Mouse (Mus musculus) neural tube, embryonic 14.5 days (tissue): ENCODE data around the gene Abca7. TPM values are rescaled to one million over a fixed set of nuclear protein-coding genes. Genes with fewer than 3 reads are reported as not detected.

Source experiments
- ATAC-seq: fragments of 200-750 bp; cut with Nextera tagmentation; 2 replicates; pipeline ENCODE4 v1.8.0; 2017; ENCODE audit warnings: low read depth, mild to moderate bottlenecking, moderate TSS enrichment, moderate library complexity
- H3K27ac ChIP-seq: fragments of 300-500 bp; sonication (generic); 2 replicates; pipeline ENCODE4 v1.5.1; 2014; ENCODE audit warnings: low read depth, mild to moderate bottlenecking, control low read depth, low read length, moderate library complexity, mixed read lengths
- H3K27me3 ChIP-seq: fragments of 300-500 bp; sonication (generic); 2 replicates; pipeline ENCODE4 v1.6.1; 2014; ENCODE audit warnings: low read length; ENCODE audit not compliant: control insufficient read depth, insufficient read depth
- H3K36me3 ChIP-seq: fragments of 300-500 bp; sonication (generic); 2 replicates; pipeline ENCODE4 v1.6.1; 2014; ENCODE audit warnings: low read length, mixed read lengths; ENCODE audit not compliant: control insufficient read depth, insufficient read depth
- H3K4me1 ChIP-seq: fragments of 300-500 bp; sonication (generic); 2 replicates; pipeline ENCODE4 v1.6.1; 2014; ENCODE audit warnings: low read length; ENCODE audit not compliant: control insufficient read depth, insufficient read depth
- H3K4me2 ChIP-seq: fragments of 300-500 bp; sonication (generic); 2 replicates; pipeline ENCODE4 v1.6.1; 2014; ENCODE audit warnings: mild to moderate bottlenecking, low read depth, low read length, control low read depth
- H3K4me3 ChIP-seq: fragments of 300-500 bp; sonication (generic); 2 replicates; pipeline ENCODE4 v1.5.1; 2014; ENCODE audit warnings: low read depth, low read length, control low read depth, mixed read lengths
- H3K9ac ChIP-seq: fragments of 300-500 bp; sonication (generic); replicated peaks from 2 replicates; pipeline ENCODE4 v1.6.1; 2014; ENCODE audit warnings: low read depth, mild to moderate bottlenecking, control low read depth, low read length, mixed read lengths
- H3K9me3 ChIP-seq: fragments of 300-500 bp; sonication (generic); 2 replicates; pipeline ENCODE4 v1.6.1; 2016; ENCODE audit warnings: low read length; ENCODE audit not compliant: control insufficient read depth
- WGBS: fragments of 180-500 bp; shearing (Covaris S2); extraction: QIAGEN DNeasy Blood & Tissue Kit; methylation state at CpG from one replicate; pipeline ENCODE4 v1.1.7; 2014; 5-methylcytosine and 5-hydroxymethylcytosine counted together
- polyA plus RNA-seq: library from polyadenylated mRNA; unstranded; fragments of >200 nt; fragmentation: Nextera tagmentation; extraction: Ambion mirVana; gene quantifications from 2 replicates; pipeline ENCODE4 v1.2.1, GENCODE M21; 2014

The Abca7 gene
- polyA plus RNA-seq, 1 experiment from 2014 or later = 4.3 TPM

GRCm38 (mm10) chr10:79978061-79978460 is 18.2 kb upstream of the Abca7 start:
- no peak overlapping the region for H3K4me2 ChIP-seq
- peaks cover 39% of the 10 kb centered on the region for H3K36me3 ChIP-seq
- H3K27ac ChIP-seq = no peak overlapping the region
- H3K9ac ChIP-seq = no peak overlapping the region
- H3K4me1 ChIP-seq = peaks cover 14% of the 10 kb centered on the region
- H3K27me3 ChIP-seq = no peaks in the 10 kb centered on the region
- WGBS = 99% methylated on average over 18 of the region's 21 CpGs
- ATAC-seq = no peak
- H3K4me3 ChIP-seq = no peak overlapping the region
- H3K9me3 ChIP-seq = no peaks in the 10 kb centered on the region

GRCm38 (mm10) chr10:79979401-79980155 is 16.7 kb upstream of the Abca7 start:
- 92% methylated on average over 22 of the region's 22 CpGs for WGBS

GRCm38 (mm10) chr10:79983205-79983604 is 13.1 kb upstream of the Abca7 start:
- Histone ChIP-seq H3K4me1 (peaks cover 26% of the 10 kb centered on the region), H3K4me2 (peak overlapping the region; percentile 98), H3K9me3 (no peaks in the 10 kb centered on the region), H3K4me3 (peak overlapping the region; percentile 75), H3K36me3 (peaks cover 9% of the 10 kb centered on the region), H3K27ac (peak overlapping the region; percentile 94; the same call in 1 of the 2 replicates), H3K9ac (peak overlapping the region; percentile 83), H3K27me3 (peaks cover 4% of the 10 kb centered on the region)
- WGBS = 74% methylated on average over 5 of the region's 5 CpGs
- ATAC-seq = no peak

More at GRCm38 (mm10) chr10:79979401-79980155, 16.7 kb upstream of the Abca7 start:
- peaks cover 39% of the 10 kb centered on the region for H3K36me3 ChIP-seq
- ATAC-seq = no peak
- H3K4me3 ChIP-seq = no peak overlapping the region
- H3K9ac ChIP-seq = no peak overlapping the region
- no peaks in the 10 kb centered on the region for H3K9me3 ChIP-seq
- no peak overlapping the region for H3K27ac ChIP-seq
- peaks cover 19% of the 10 kb centered on the region for H3K4me1 ChIP-seq
- H3K27me3 ChIP-seq = no peaks in the 10 kb centered on the region
- no peak overlapping the region for H3K4me2 ChIP-seq

GRCm38 (mm10) chr10:79983670-79984069 is 12.6 kb upstream of the Abca7 start:
- Histone ChIP-seq H3K27me3 (peaks cover 9% of the 10 kb centered on the region), H3K4me1 (peaks cover 28% of the 10 kb centered on the region), H3K4me2 (peak overlapping the region; percentile 98), H3K9ac (peak overlapping the region; percentile 83), H3K27ac (peak overlapping the region; percentile 94), H3K9me3 (no peaks in the 10 kb centered on the region), H3K4me3 (peak overlapping the region; percentile 75), H3K36me3 (peaks cover 5% of the 10 kb centered on the region)
- ATAC-seq = peak; percentile 4; the same call in 1 of the 2 replicates
- 3% methylated on average over 16 of the region's 21 CpGs for WGBS

- peaks cover 15% of the 10 kb centered on the region for H3K27me3 ChIP-seq
- no peaks in the 10 kb centered on the region for H3K9me3 ChIP-seq
- H3K27ac ChIP-seq = peak within 1 kb of the TSS; percentile 94
- H3K9ac ChIP-seq = peak within 1 kb of the TSS; percentile 83
- ATAC-seq = peak; percentile 80
- peaks cover 28% of the 10 kb centered on the region for H3K4me1 ChIP-seq
- H3K4me3 ChIP-seq = peak within 1 kb of the TSS; percentile 75
- WGBS = under 1% methylated on average over 49 of the region's 49 CpGs
- peak within 1 kb of the TSS; percentile 98 for H3K4me2 ChIP-seq
- no peaks in the 10 kb centered on the region for H3K36me3 ChIP-seq
These were observed 12.0 kb upstream of the Abca7 start, which contains the start of gene Tmem259 for GRCm38 (mm10) chr10:79984195-79984816. Gene Tmem259, minus strand, starts transcription at chr10:79984330.

- Histone ChIP-seq H3K9ac (peak overlapping the region; percentile 74), H3K27me3 (peaks cover 21% of the 10 kb centered on the region), H3K4me2 (peak overlapping the region; percentile 98), H3K9me3 (no peaks in the 10 kb centered on the region), H3K4me3 (peak overlapping the region; percentile 75), H3K4me1 (peaks cover 28% of the 10 kb centered on the region), H3K27ac (peak overlapping the region; percentile 94), H3K36me3 (no peaks in the 10 kb centered on the region)
- ATAC-seq = peak; percentile 93
- 0% methylated on average over 22 of the region's 22 CpGs for WGBS
These were observed 11.4 kb upstream of the Abca7 start for GRCm38 (mm10) chr10:79984871-79985270.

GRCm38 (mm10) chr10:79985334-79986231 is 10.7 kb upstream of the Abca7 start:
- Histone ChIP-seq H3K4me2 (peak overlapping the region; percentile 98), H3K27me3 (peaks cover 22% of the 10 kb centered on the region), H3K36me3 (no peaks in the 10 kb centered on the region), H3K9me3 (no peaks in the 10 kb centered on the region), H3K4me3 (peak overlapping the region; percentile 75), H3K27ac (peak overlapping the region; percentile 94), H3K9ac (peak overlapping the region; percentile 74), H3K4me1 (peaks cover 28% of the 10 kb centered on the region)
- 3% methylated on average over 35 of the region's 35 CpGs for WGBS
- ATAC-seq = no peak; the same call in 1 of the 2 replicates

GRCm38 (mm10) chr10:79986232-79986878 is 9.9 kb upstream of the Abca7 start:
- Histone ChIP-seq H3K36me3 (no peaks in the 10 kb centered on the region), H3K9me3 (no peaks in the 10 kb centered on the region), H3K27ac (peak overlapping the region; percentile 94), H3K4me2 (peak overlapping the region; percentile 98), H3K9ac (peak overlapping the region; percentile 74), H3K4me3 (peak overlapping the region; percentile 75), H3K4me1 (peaks cover 27% of the 10 kb centered on the region), H3K27me3 (peaks cover 25% of the 10 kb centered on the region)
- ATAC-seq = no peak
- 45% methylated on average over 6 of the region's 6 CpGs for WGBS
